Mouse (Mus musculus): ENCODE measurements around the gene Abtb2.

DNA sequence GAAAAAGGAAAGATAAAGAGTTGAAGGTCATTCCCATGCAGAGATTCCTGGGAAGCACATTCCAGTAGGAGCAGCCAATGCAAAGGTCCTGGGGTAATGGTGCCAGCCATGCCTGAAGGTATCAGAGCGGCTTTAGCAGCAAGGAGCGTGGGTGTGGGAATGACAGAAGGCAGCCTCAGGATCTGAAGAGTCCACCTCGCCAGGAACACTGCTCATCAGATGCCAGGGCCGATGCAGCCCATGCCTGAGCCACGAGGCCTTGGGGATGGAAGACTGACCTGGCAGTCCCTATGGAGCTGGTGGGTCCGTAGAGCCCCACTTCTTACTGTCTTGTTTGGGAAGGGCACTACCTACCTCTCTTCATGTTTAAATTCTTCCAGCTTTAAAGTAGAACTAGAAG, 185.7 kb downstream of the Abtb2 start:
- TF ChIP-seq POLR2A (IDR thresholded peaks at IDR 0.05; ENCODE audit: borderline replicate concordance, insufficient read depth, low read length) (no peak), CTCF (IDR thresholded peaks at IDR 0.05; ENCODE audit: borderline replicate concordance, insufficient read depth, low read depth, low read length) (no peak)

All from cerebellum, adult 2 months (tissue).